Mouse (Mus musculus): ENCODE measurements at regions not wholly inside any gene's neighbourhood (a gene's known extent, or its start where the extent isn't known, plus 50 kb on each side); places are given as distances from the start of the nearest gene placed in this dataset.

- TF ChIP-seq EP300 (IDR thresholded peaks at IDR 0.05), result no peak
- no peak for TF ChIP-seq CTCF (IDR thresholded peaks at IDR 0.05)
Observed at GRCm38 (mm10) chr2:101247133-101247532, 377.4 kb upstream of the Rag2 start.
